Mouse (Mus musculus): Measurements from ENCODE around the gene Zfp335.
"Not testable (repeated sequence)": the region's sequence is repeated elsewhere in the genome, so short reads cannot be mapped to it uniquely, and the experiment has no call there.

Zfp335 gene

DNA sequence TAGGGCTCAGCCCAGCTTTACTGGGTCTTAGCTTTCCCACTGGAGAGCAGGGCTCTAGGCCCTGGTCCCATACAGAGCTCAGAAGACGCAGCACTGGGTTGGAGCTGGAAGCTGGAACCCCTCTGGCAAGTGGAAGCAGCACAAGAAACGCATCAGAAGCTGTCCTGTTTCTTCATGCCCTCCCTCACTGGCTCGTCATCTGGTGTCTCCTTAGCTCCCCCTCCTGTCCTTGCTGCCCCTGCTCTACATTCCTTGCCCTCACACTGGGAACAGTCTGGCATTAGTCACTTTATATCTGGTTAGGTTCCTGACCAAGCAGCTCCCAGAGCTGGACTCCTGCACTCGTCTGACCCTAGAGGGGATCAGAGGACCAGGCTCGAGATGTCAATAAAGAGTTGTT, 17.5 kb downstream of the Zfp335 start:
- in situ Hi-C loops (cut with MseI, MboI): no loop called here

DNA sequence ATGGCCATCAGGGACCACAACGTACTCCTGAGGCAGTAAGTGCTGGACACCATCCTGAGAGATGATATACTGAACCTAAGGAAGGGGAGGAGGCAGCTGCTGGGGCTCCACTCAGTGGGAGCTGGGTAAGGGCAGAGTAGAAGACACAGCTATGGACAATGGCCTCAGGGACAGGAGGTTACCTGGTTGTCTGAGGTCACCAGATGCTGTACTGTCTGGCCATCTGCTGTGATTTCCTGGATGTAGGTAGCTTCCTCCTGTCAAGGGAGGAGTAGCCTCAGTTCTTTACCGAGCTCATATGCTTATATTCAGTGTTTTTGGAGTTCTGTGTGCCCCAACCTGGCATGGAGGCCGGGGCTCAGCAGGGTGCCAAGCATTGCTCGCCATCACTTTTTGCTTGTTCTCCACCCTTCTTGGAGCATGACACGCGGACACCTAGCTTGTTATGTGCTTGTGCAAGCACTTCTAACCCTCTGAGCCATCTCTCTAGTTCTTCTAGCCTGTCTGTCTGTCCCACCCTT, 18.8 kb downstream of the Zfp335 start:
- in situ Hi-C loops (cut with MseI, MboI): no loop called here

DNA sequence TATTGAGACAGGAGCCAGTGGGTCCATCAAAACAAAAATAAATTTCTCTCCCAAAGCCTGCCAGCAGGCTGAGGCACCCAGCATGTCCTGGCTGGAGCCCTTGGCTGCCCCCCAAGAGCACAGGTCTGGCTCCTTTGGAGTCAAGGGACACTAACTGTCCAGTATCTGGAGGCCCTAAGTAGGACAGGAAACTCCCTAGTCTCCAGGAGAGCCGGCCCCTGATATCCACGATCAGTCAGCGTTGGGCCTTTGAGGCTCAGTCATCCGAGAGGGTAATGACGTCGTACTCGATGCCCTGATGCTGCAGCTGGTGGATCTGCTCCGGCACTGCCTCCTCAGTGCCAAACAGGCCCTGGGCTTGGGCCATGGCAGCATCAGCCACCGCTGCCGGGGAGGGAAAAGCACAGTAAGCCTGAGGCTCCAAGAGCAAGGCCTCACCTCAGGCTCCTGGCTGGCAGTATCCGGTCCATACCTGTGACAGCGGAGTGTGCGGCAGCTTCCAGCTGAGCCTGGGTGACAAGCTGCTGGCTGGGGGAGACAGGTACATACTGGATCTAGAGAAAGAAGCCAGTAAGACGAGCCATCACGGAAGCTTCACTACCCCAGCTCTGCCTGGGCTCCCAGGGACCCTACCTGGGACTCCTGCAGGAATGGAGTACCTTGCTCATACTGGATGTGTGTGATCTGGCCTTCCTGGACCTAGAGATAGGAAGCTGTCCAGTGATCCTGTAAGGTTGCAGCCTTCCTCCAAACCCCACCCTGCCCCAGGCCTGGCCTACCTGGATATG, 19.5 kb downstream of the Zfp335 start:
- in situ Hi-C loops (cut with MseI, MboI): no loop called here

DNA sequence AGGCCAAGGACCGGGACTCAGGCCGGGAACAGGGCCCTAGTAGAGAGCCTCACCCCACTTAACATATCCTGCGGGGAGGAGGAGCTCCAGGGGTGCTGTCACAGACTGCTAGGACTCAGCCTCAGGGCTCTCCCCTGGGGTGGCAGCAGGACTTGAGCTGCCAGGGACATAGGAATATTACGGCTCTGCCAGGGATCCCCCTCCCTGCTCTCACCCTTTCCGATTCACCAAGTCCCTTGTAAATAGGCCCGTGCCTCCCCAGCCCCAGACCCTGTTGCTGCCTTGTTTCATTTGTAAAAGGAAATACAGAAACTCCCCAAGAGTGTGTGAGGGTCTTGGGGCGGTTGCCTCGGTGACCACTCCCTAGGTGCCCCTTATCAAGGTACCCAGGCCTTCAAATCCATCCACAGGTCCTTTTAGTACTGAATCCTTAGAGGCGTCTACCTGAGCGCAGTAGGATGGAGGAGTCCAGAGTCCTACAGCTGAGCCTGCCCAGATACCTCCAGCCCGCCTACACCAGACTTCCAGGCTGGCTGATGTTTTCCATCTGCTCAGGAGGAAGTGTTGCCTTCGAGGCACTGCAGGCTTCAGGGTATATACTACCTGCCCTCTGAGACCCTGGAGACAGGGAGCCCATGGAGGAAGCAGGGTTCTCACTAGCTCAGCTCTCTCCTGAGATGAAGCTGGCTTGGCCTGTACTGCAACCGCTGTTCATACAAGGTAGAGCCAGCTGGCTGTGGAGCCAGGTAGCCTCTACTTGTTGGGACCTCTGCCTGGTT, 20.3 kb downstream of the Zfp335 start:
- in situ Hi-C loops (cut with MseI, MboI): no loop called here

DNA sequence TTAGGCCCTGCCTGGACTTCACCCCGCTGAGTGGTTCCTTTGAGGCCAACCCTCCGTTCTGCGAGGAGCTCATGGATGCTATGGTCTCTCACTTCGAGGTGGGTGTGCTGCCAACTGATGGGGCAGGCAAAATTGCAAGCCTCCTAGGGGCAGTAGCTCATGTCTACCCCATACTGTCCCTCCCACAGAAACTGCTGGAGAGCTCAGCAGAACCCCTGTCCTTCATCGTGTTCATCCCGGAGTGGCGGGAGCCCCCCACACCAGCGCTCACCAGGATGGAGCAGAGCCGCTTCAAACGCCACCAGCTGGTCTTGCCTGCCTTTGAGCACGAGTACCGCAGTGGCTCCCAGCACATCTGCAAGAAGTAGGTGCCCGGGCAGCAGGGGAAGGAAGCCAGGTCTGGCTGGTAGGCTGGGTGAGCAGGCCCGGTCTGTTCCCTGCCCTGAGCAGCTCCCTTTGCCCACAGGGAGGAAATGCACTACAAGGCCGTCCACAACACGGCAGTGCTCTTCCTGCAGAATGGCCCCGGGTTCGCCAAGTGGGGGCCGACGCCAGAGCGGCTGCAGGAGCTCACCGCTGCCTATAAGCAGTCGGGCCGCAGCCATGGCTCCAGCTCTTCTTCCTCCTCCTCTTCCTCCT, 21.0 kb downstream of the Zfp335 start:
- in situ Hi-C loops (cut with MseI, MboI): no loop called here

DNA sequence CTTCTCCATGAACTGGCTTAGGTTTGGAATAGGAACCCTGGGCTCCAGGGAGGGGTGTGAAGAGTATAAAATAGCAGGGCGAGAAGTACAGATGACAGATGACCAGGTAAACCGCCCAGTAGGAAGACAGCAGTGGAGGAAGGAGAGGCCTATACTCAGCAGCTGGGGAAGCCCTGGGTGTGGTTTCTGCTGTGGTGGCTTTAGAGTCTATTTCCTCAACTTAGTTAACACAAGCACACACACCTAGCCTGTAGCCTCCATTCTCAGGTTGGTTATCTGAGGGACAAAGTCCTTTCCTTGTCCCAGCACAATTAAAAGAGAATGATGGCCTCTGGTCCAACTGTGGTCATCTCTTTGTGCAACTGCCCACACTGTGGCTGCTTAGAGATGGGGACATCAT, 21.6 kb downstream of the Zfp335 start:
- in situ Hi-C loops (cut with MseI, MboI): no loop called here

DNA sequence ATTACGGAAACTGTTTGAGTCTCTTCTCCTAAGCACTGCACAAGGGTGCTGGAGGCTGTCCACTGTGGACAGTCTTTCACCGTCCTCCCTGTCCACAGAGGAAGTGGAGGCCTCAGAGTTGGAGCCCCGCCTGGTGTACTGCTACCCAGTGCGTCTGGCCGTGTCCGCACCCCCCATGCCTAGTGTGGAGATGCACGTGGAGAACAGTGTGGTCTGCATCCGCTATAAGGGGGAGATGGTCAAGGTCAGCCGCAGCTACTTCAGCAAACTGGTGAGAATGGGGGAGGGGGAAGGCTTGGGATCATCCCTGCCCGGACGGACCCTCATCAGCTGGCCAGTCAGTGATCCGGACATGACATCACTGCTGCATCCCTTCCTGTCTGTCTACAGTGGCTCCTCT, 22.6 kb downstream of the Zfp335 start:
- in situ Hi-C loops (cut with MseI, MboI): no loop called here

DNA sequence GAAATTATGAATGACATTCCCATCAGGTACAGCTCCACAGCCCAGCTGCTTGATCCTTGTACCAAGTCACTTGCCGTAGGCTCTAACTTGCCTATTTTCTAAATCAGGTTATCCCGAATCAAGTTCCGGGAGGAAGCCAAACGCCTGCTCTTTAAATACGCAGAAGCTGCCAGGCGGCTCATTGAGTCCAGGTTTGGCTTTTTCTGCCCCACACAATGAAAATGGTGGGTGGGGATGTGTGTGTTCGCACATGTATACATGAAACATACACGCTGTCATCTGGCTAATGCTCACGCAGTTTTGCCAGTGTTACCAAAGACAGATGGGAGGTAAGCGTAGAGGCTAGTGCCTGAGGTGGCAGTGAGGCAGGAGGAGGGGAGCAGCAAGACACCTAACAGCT, 24.9 kb downstream of the Zfp335 start:
- in situ Hi-C loops (cut with MseI, MboI): no loop called here

DNA sequence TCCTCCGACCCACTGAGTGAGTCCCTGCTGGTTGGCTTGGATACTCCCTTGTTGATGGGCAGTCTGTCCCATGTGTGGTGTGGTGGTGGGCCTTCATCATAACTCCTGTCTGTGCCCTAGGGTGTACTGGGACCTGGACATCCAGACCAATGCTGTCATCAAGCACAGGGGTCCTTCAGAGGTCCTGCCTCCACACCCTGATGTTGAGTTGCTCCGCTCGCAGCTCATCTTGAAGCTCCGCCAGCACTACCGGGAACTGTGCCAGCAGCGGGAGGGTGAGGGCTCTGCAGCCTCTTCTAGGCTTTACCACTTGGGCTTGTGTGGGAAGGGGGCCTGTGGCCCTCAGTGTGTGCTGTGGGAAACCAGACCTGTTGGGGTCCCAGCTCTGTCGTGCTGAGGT, 25.8 kb downstream of the Zfp335 start:
- in situ Hi-C loops (cut with MseI, MboI): no loop called here

DNA sequence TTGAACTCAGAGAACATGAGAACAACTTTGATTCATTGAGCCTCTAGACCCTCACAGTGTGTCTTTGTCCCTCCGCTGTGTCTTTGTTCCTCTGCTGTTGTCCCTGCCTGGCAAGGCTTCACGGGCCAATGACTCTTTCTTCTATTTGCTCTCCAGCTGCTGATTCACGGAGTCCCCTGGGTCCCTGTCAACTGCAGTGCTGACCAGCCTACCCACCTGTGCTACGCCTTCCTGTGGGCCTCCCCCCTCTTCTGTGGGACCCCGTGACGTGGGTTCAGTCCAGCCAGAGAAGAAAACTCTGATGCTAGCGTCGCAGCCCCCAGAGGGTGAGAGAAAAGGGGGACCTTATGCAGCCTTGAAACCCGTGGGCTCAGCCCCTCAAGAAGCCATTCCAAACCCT, 28.9 kb downstream of the Zfp335 start:
- in situ Hi-C loops (cut with MseI, MboI): no loop called here

DNA sequence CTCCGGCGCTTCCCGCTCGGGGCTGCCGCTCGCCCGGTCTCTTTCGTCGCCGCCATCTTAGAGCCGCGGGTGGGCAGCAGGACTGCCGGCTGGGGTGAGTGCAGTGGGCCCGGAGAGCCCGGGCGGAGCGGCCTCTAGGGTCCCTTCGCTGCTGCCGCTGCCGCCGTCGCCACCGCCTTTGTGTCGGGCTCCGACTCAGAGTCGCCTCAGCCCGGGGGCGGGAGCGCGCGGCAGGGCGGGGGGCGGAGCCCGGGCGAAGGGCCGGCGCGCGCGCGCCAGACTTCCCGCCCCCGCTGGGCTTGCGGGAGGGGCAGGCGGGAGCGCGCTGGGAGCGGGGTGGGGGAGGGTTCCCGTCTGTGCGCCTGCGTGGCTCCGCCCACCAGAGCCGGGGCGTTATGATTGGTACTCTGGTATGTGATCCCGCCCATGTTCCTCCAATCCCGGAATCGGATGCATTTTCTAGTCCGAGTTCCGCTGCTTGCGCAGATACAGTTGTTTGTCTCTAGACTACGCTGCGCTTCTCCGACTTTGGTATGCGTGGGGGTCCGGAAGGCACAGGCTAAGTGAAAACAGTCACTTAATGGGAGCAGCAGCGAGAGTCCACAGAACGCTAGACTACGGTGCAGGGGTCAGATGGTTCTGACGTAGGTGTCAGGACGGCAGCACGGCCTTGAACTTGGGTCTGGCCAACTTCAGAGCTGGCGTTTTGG, 31.8 kb downstream of the Zfp335 start:
- in situ Hi-C loops (cut with MseI, MboI): no loop called here

DNA sequence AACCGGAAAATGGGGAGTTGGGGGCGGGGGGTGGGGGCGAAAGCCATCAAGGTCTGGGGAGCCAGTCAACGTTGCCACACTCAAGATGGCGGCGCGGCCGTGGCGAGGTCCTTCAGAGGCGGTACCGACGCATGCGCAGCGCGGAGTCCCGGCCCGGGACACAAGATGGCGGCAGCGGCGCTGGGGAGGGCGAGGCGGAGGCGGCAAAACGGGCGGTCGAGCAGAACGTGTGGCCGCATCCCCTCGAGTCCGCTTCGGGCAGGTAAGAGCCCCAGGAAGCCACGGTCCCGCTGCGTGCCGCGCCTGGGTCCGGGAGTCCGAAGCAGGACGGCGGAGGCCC, 32.4 kb downstream of the Zfp335 start, which contains the start of gene Pcif1:
Gene Pcif1 (plus strand): TSS at position 77 of the 340 bp plus-strand sequence.
- in situ Hi-C loops (cut with MseI, MboI): no loop called here

DNA sequence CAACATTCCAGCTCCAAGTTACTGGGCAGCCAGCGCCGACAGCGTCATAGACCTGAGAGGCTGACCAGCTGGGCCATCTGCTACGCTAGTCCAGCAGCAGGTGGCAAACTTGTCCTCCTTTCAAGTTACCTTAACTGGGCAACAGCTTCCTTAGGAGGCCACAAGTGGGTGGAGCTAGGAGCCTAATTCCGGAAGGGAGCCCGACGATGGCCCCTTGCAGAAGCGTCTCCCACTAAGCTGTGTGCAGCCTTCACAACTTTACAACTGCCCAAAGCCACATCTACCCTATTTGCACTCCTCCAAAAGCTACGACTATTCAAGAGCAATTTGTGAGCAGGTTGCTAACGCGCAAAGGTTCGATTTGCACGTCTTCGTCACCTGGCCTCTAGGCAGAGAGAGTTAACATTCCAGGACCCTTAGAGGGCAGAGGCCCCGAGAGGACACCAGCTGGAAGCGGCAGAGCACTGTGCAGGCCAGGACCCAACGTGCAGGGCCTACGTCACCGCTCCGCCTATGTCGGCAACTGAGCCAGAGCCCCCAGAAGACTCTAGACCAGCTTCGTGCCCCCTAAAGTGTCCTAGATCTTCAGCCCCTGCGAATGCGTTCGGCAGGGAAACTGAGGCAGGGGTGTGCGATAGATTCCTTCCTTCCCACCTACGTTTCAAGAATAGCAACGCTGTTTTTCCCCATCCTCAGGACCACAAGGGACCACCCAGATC, 32.9 kb downstream of the Zfp335 start:
- in situ Hi-C loops (cut with MseI, MboI): no loop called here

DNA sequence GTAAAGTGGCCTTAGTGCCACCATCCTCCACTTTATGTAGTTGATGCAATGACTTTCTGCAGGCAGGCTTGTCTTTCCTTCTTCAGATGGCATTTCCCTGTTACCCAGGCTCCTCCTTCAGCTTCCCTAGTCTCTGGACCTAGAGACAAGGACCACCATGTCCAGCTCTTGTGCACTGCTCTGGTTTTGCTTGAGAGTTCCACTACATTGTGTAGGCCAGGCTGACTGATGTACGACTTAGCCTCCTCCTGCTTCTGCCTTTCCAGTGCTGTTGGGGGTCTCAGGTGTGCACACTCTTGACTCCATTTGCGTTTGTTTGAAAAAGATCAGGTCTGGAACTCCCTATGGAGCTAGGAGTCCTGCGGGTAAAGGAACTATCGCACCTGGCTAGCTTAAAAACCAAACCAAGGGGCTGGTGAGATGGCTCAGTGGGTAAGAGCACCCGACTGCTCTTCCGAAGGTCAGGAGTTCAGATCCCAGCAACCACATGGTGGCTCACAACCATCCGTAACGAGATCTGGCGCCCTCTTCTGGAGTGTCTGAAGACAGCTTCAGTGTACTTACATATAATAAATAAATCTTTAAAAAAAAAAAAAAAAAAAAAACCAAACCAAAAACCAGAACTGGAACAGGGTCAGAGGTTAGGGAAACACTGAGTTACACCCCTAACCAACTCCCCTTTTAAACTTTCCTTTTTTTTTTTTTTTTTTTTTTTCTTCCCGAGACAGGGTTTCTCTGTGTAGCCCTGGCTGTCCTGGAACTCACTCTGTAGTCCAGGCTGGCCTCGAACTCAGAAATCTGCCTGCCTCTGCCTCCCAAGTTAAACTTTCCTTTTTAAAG, 34.0 kb downstream of the Zfp335 start:
- in situ Hi-C loops (cut with MseI, MboI): not testable (repeated sequence)

DNA sequence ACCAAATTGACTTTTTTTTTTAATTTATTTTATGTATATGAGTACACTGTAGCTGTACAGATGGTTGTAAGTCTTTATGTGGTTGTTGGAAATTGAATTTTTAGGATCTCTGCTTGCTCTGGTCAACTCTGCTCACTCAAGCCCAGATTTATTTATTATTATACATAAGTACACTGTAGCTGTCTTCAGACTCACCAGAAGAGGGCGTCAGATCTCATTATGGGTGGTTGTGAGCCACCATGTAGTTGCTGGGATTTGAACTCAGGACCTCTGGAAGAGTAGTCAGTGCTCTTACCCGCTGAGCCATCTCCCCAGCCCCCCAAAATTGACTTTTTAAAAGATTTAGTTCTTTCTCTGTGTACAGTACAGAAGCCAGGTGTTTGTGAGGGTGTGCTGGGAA, 35.9 kb downstream of the Zfp335 start:
- in situ Hi-C loops (cut with MseI, MboI): not testable (repeated sequence)

DNA sequence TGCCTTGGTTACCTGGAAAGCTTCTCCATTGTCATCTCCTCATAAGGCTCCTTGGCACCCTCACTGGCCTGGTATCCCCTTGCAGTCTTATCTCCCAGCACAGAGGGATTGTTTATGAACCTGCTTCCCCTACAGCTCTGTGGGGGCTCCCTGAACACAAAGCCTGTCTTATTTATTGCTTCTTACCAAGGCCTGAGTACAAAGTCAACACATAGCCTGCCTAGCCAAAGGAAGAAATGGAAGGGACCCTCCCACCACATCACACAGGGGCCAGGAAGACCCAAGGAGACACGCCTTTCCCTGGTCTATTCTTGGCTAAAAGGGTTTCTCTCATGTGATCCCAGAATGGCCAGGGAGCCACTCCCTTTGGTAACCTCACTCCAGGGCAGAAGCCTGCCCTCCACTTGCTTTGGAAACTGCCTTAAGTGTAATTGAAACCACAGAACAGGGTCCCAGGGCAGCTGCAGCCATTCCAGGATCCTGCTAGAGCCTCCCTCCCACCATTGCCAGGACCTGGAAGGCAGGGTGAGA, 37.3 kb downstream of the Zfp335 start:
- in situ Hi-C loops (cut with MseI, MboI): no loop called here

DNA sequence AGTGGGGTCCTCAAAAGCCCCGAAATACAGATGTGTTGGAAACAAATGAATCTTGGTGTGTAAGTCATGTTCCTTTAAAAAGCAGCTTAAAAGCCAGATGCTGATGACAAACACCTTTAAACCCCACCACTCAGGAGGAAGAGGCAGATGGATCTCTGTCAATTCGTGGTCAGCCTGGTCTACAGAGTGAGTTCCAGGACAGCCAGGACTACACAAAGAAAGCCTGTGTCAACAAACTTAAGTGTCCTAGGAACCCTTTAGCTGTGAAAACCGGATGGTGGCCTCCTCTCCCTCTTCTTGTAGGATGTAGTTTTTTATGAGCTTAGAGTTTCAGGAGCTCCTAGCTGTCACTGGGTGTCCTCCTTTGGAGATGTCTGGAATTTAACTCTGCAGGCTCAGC, 37.9 kb downstream of the Zfp335 start:
- in situ Hi-C loops (cut with MseI, MboI): no loop called here

DNA sequence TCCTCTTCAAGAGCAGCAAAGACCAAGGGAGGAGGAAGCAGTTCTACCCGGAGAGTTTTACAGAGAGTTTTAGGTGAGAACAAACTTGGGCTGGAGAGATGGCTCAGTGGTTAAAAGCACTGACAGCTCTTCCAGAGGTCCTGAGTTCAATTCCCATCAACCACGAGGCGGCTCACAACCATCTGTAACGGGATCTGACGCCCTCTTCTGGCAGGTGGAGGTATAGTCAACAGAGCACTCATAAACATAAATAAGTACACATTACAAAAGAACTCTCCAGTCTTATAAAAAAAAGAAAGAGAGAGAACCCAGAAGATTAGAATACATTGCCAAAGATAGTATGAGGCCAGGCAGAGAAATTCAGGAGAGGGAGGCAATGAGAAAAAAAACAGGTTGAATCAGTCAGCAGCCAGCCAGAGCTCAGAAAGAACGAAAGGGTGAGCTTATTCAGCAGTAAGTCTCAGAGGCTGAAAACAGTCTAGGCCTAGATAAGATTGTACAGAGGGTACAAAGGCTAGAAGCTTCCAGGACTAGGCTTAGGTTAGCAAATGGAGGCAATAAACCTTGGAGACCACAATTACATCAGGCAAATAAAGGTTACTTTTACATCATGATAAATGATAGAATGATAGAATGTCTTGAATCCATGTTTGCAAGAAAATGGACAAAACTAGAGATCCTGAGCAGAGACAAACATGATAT, 39.8 kb downstream of the Zfp335 start:
- in situ Hi-C loops (cut with MseI, MboI): no loop called here

DNA sequence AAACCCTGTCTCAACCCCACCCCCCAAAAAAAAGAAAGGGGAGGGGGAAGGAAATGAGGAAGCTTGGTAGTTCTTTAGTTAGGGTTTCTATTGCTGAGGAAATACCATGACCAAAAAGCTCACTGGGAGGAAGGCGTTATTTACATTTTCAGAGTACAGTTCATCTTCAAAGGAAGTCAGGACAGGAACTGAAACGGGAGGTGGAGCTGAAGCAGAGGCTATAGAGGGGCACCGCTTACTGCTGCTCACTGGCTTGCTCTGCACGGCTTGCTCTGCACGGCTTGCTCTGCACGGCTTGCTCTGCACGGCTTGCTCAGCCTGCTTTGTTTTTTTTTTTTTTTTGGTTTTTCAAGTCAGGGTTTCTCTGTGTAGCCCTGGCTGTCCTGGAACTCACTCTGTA, 43.1 kb downstream of the Zfp335 start:
- in situ Hi-C loops (cut with MseI, MboI): no loop called here

Data from mouse trophoblast stem cell (cell line).